Mouse (Mus musculus): ENCODE results near the gene Tmem92.

The Tmem92 gene

GRCm38 (mm10) chr11:94727306-94727705, 55.2 kb downstream of the Tmem92 start:
- no peak for DNase-seq
